Mouse (Mus musculus) liver, postnatal 0 days (tissue): ENCODE measurements at regions not wholly inside any gene's neighbourhood (a gene's known extent, or its start where the extent isn't known, plus 50 kb on each side); places are given as distances from the start of the nearest gene placed in this dataset.

Source experiments
- ATAC-seq: fragments of 200-750 bp; cut with Nextera tagmentation; 2 replicates; pipeline ENCODE4 v1.8.0; 2017; ENCODE audit warnings: mild to moderate bottlenecking, moderate library complexity
- DNase-seq: peaks from one replicate; pipeline ENCODE4 v3.0.0-alpha.2; 2016
- H3K27ac ChIP-seq: fragments of 300-500 bp; sonication (generic); 2 replicates; pipeline ENCODE4 v1.5.1; 2014; ENCODE audit warnings: antibody characterized with exemption, moderate library complexity, mild to moderate bottlenecking, low read depth
- H3K27me3 ChIP-seq: fragments of 300-500 bp; sonication (generic); 2 replicates; pipeline ENCODE4 v1.6.1; 2014; ENCODE audit warnings: low read length, control low read depth, mixed read lengths; ENCODE audit not compliant: insufficient read depth
- H3K36me3 ChIP-seq: fragments of 300-500 bp; sonication (generic); replicated peaks from 2 replicates; pipeline ENCODE4 v1.6.1; 2014; ENCODE audit warnings: mild to moderate bottlenecking, control low read depth, low read length, moderate library complexity, mixed read lengths; ENCODE audit not compliant: insufficient read depth
- H3K4me1 ChIP-seq: fragments of 300-500 bp; sonication (generic); 2 replicates; pipeline ENCODE4 v1.6.1; 2014; ENCODE audit warnings: antibody characterized with exemption, mild to moderate bottlenecking, control low read depth; ENCODE audit not compliant: insufficient read depth
- H3K4me2 ChIP-seq: fragments of 300-500 bp; sonication (generic); 2 replicates; pipeline ENCODE4 v1.6.1; 2014; ENCODE audit warnings: low read depth, mild to moderate bottlenecking, low read length, moderate library complexity, mixed read lengths
- H3K4me3 ChIP-seq: fragments of 300-500 bp; sonication (generic); 2 replicates; pipeline ENCODE4 v1.5.1; 2014; ENCODE audit warnings: low read depth, low read length
- H3K9ac ChIP-seq: fragments of 300-500 bp; sonication (generic); replicated peaks from 2 replicates; pipeline ENCODE4 v1.6.1; 2014; ENCODE audit warnings: mild to moderate bottlenecking, moderate library complexity
- H3K9me3 ChIP-seq: fragments of 300-500 bp; sonication (generic); 2 replicates; pipeline ENCODE4 v1.6.1; 2016; ENCODE audit warnings: mild to moderate bottlenecking, control low read depth, low read length, mixed read lengths
- CTCF ChIP-seq: sonication (generic); IDR thresholded peaks from 2 replicates; pipeline ENCODE4 v1.5.1; 2016; ENCODE audit warnings: antibody characterized with exemption, low read depth
- EP300 ChIP-seq: IDR thresholded peaks from 2 replicates; pipeline ENCODE4 v1.6.1; 2016; ENCODE audit warnings: antibody characterized with exemption, low read depth, mild to moderate bottlenecking
- WGBS: fragments of 180-500 bp; shearing (Covaris S2); extraction: QIAGEN DNeasy Blood & Tissue Kit; methylation state at CpG from one replicate; pipeline ENCODE4 v1.1.7; 2014; ENCODE audit not compliant: insufficient replicate concordance; 5-methylcytosine and 5-hydroxymethylcytosine counted together

DNA sequence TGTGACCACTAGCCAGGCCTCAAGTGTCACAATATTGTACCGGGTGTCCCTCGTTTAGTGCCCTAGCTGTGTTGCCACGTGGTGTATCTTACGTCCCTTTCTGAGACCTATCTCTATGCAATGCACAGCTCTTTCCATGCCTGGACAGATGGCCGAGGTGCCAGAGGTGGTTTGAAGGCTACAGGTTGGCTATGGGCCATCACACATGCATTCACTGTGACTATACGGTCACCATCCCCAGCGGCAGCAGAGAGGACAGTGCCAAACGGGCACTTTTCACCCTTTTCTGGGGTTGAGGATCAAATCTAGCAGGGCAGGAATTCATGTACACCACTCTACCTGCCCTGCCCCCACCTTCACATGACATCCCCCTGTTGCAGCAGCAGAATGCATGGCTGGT is 71.6 kb downstream of the Gadd45g start:
- Histone ChIP-seq H3K27ac (no peak overlapping the region), H3K4me1 (peaks cover 8% of the 10 kb centered on the region), H3K4me3 (no peak overlapping the region), H3K9ac (no peak overlapping the region), H3K27me3 (0 out of 2 replicates have a peak, but pooled peaks cover 3% of the 10 kb centered on the region), H3K36me3 (no peaks in the 10 kb centered on the region), H3K9me3 (no peaks in the 10 kb centered on the region), H3K4me2 (no peak overlapping the region)
- ATAC-seq (no peak), DNase-seq (no peak)
- TF ChIP-seq CTCF (no peak), EP300 (no peak)
- WGBS, result 71% methylated on average over 8 of the region's 8 CpGs

DNA sequence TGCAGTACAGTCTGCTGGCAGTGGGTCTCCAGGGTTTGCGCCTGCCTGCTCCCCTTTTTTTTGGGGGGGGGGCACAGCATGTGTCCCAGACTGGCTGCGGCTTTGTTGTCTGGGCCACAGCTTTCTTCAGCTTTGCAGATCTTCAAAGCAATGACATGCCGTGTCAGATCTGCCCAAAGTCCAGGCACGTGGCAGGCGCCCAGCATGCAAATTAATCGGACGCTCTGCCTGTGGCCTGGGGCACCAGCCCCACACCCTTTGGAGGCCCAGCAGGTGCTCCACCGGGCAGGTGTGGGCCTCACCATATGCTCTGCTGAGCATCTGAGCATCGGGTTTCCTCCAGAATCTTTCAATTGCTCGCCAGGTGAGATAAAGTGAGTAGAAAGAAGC is 72.3 kb downstream of the Gadd45g start:
- Histone ChIP-seq H3K4me3 (no peak overlapping the region), H3K27ac (no peak overlapping the region), H3K9me3 (no peaks in the 10 kb centered on the region), H3K27me3 (0 out of 2 replicates have a peak, but pooled peaks cover 3% of the 10 kb centered on the region), H3K4me2 (no peak overlapping the region), H3K36me3 (no peaks in the 10 kb centered on the region), H3K9ac (no peak overlapping the region), H3K4me1 (peaks cover 8% of the 10 kb centered on the region)
- ATAC-seq (no peak), DNase-seq (no peak)
- TF ChIP-seq CTCF (no peak), EP300 (no peak)
- WGBS, result 48% methylated on average over 10 of the region's 10 CpGs

DNA sequence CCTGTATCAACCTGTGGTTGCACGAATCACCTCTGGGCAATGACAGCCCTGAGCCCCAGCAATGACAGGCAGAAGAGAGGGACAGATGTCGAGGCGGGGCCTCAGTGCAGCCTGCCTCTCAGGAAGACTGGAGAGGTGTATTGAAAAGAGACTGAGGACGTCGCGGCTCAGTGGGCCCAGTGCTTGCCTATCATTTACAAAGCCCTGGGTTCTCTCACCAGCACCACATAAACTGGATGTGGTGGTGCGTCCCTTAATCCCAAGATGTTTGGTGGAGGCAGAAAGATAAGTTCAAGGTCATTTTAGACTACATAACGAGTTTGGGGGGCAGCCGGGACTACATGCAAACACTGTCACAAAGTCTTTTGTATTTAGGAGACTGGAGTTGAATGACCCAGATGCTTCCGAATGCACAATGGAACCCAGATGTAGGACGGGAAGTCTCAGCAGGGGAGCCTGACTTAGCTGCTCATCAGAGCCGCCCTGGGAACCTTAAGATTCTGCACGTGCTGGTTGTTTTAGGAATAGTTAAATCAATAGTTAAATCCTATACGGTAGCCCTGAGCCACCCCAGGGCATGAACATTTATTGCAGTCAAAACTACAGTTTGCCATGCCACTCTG is 72.8 kb downstream of the Gadd45g start:
- H3K27me3 ChIP-seq, result 0 out of 2 replicates have a peak, but pooled peaks cover 3% of the 10 kb centered on the region

DNA sequence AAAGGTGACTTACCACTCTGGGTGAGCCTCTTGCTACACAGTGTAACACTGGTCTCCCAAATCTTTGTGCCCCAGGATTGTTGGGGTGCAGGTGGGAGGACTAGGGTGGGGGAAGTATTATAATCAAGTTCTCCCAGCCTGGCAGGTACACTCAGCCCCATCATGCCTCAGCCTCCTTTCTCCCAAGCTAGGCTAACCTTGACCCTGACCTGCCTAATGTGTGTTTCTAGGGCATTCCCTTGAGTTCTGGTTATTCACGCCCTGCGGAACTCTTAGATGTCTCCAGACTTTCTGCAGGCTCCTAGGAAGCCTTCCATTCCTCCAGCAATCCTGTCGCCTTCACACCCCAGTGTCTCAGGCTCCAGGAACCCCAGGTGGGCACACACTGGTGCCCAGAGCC is 73.5 kb downstream of the Gadd45g start:
- Histone ChIP-seq H3K4me3 (no peak overlapping the region), H3K9me3 (no peaks in the 10 kb centered on the region), H3K9ac (no peak overlapping the region), H3K4me2 (no peak overlapping the region), H3K36me3 (no peaks in the 10 kb centered on the region), H3K4me1 (peaks cover 8% of the 10 kb centered on the region), H3K27ac (no peak overlapping the region), H3K27me3 (0 out of 2 replicates have a peak, but pooled peaks cover 3% of the 10 kb centered on the region)
- no peak for ATAC-seq
- DNase-seq, result no peak
- 73% methylated on average over 3 of the region's 3 CpGs for WGBS
- TF ChIP-seq EP300, result no peak
- TF ChIP-seq CTCF, result no peak

More for the DNA sequence above, 72.8 kb downstream of the Gadd45g start:
- DNase-seq (no peak), ATAC-seq (no peak)
- Histone ChIP-seq H3K4me1 (peaks cover 8% of the 10 kb centered on the region), H3K9me3 (no peaks in the 10 kb centered on the region), H3K4me3 (no peak overlapping the region), H3K4me2 (no peak overlapping the region), H3K9ac (no peak overlapping the region), H3K36me3 (no peaks in the 10 kb centered on the region), H3K27ac (no peak overlapping the region)
- WGBS, result 54% methylated on average over 14 of the region's 14 CpGs
- no peak for TF ChIP-seq CTCF
- TF ChIP-seq EP300, result no peak

DNA sequence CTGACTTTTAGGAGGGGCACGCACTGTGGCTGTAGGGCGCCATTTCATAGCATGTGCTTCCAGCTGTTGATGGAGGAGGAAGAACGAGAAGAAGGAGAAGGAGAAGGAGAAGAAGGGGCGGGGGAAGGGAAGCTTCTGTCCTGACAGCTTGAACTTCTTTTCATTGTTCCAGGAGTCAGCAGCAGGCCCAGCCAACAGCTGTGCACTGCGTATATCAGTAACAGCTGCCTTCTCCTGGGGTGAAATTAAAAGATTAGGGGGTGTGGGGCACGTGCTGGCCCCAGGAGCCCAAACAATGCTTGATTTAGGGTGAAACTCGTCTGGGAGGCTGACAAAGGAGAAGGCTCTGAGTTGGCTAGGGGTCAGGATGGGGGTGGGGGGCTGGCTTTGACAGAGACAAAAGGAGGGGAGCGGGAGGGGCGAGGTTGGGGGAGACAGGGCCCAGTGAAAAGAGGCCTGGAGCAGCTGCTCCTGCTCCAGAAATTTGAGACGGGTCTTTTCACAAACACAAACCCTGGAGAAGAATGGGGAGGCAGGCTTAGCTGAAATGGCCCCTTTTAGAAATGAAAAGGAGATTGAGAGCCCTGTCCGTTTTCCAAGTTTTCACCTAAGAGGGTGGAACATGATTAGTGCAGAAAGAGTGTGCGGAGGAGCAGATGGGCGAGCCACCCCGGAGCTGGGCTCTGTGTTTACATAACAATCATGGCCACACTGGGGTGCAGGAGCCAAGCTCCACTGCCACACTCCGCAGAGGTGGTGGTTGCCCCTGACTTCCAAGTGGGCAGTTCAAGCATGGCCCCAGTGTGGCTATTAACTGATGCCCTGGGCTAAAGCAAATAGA is 74.3 kb downstream of the Gadd45g start:
- Histone ChIP-seq H3K36me3 (no peaks in the 10 kb centered on the region), H3K9ac (no peak overlapping the region), H3K9me3 (no peaks in the 10 kb centered on the region), H3K27ac (no peak overlapping the region), H3K27me3 (0 out of 2 replicates have a peak, but pooled peaks cover 3% of the 10 kb centered on the region), H3K4me1 (peaks cover 8% of the 10 kb centered on the region), H3K4me3 (no peak overlapping the region), H3K4me2 (no peak overlapping the region)
- 51% methylated on average over 15 of the region's 15 CpGs for WGBS
- ATAC-seq, result no peak
- TF ChIP-seq EP300 (no peak), CTCF (no peak)
- no peak for DNase-seq

DNA sequence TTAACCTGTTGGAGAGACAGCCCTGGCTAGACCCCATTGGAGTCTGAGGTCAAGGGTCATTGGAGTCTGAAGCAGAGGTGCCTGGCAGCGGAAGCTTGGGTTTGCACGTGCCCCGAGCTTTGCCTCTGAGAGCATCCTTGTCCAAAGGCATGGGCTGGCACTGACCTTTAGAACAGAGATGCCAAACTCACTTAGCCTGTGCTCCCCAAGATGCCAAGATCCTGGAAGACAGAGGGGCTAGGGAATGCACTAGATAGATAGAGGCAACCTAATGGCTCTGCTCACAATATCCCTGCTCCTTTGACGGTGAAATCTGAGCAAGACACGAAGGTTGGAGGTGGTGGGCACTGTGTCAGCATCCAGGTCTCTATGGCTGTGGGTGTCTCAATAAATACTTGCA is 75.1 kb downstream of the Gadd45g start:
- 0 out of 2 replicates have a peak, but pooled peaks cover 2% of the 10 kb centered on the region for H3K27me3 ChIP-seq
- DNase-seq (no peak), ATAC-seq (no peak)
- no peaks in the 10 kb centered on the region for H3K9me3 ChIP-seq
- WGBS, result 75% methylated on average over 5 of the region's 5 CpGs
- H3K36me3 ChIP-seq, result no peaks in the 10 kb centered on the region
- no peak overlapping the region for H3K4me3 ChIP-seq
- H3K4me1 ChIP-seq, result peaks cover 8% of the 10 kb centered on the region
- no peak overlapping the region for H3K27ac ChIP-seq
- H3K4me2 ChIP-seq, result no peak overlapping the region
- no peak overlapping the region for H3K9ac ChIP-seq
- TF ChIP-seq EP300 (no peak), CTCF (no peak)
